Mouse (Mus musculus) liver, embryonic 11.5 days (tissue): ENCODE data around the gene Fam104a. TPM values are rescaled to one million over a fixed set of nuclear protein-coding genes. Genes with fewer than 3 reads are reported as not detected.

Experiments
- ATAC-seq: fragments of 200-750 bp; cut with Nextera tagmentation; replicated peaks from 2 replicates; pipeline ENCODE4 v1.8.0; 2017; ENCODE audit warnings: moderate number of reproducible peaks, mild to moderate bottlenecking, moderate TSS enrichment, moderate library complexity; ENCODE audit not compliant: low FRiP score
- DNase-seq: peaks from one replicate; pipeline ENCODE4 v3.0.0-alpha.2; 2017; ENCODE audit warnings: low spot score
- H3K27ac ChIP-seq: fragments of 300-500 bp; sonication (generic); 2 replicates; pipeline ENCODE4 v1.5.1; 2014; ENCODE audit warnings: mild to moderate bottlenecking, low read depth, low read length, control low read depth
- H3K27me3 ChIP-seq: fragments of 300-500 bp; sonication (generic); replicated peaks from 2 replicates; pipeline ENCODE4 v1.6.1; 2014; ENCODE audit warnings: low read length, mixed read lengths; ENCODE audit not compliant: control insufficient read depth, insufficient read depth
- H3K36me3 ChIP-seq: fragments of 300-500 bp; sonication (generic); 2 replicates; pipeline ENCODE4 v1.6.1; 2014; ENCODE audit warnings: mild to moderate bottlenecking, low read length, moderate library complexity, mixed read lengths; ENCODE audit not compliant: control insufficient read depth, insufficient read depth
- H3K4me1 ChIP-seq: fragments of 300-500 bp; sonication (generic); replicated peaks from 2 replicates; pipeline ENCODE4 v1.6.1; 2014; ENCODE audit warnings: low read length, mixed read lengths; ENCODE audit not compliant: control insufficient read depth, insufficient read depth
- H3K4me2 ChIP-seq: fragments of 300-500 bp; sonication (generic); 2 replicates; pipeline ENCODE4 v1.6.1; 2014; ENCODE audit warnings: mild to moderate bottlenecking, control low read depth, moderate library complexity
- H3K4me3 ChIP-seq: fragments of 300-500 bp; sonication (generic); 2 replicates; pipeline ENCODE4 v1.5.1; 2014; ENCODE audit warnings: low read depth, low read length, control low read depth
- H3K9ac ChIP-seq: fragments of 300-500 bp; sonication (generic); 2 replicates; pipeline ENCODE4 v1.6.1; 2014; ENCODE audit warnings: low read depth, low read length, control low read depth
- H3K9me3 ChIP-seq: fragments of 300-500 bp; sonication (generic); 2 replicates; pipeline ENCODE4 v1.6.1; 2016; ENCODE audit warnings: low read length, inconsistent platforms, mixed read lengths; ENCODE audit not compliant: control insufficient read depth
- WGBS: fragments of 180-500 bp; shearing (Covaris S2); extraction: QIAGEN DNeasy Blood & Tissue Kit; methylation state at CpG from one replicate; pipeline ENCODE4 v1.1.7; 2014; 5-methylcytosine and 5-hydroxymethylcytosine counted together
- polyA plus RNA-seq: library from polyadenylated mRNA; unstranded; fragments of >200 nt; fragmentation: Nextera tagmentation; extraction: Ambion mirVana; gene quantifications from 2 replicates; pipeline ENCODE4 v1.2.1, GENCODE M21; 2014

Fam104a gene
- polyA plus RNA-seq, 1 experiment from 2014 or later = 62.3 TPM

DNA sequence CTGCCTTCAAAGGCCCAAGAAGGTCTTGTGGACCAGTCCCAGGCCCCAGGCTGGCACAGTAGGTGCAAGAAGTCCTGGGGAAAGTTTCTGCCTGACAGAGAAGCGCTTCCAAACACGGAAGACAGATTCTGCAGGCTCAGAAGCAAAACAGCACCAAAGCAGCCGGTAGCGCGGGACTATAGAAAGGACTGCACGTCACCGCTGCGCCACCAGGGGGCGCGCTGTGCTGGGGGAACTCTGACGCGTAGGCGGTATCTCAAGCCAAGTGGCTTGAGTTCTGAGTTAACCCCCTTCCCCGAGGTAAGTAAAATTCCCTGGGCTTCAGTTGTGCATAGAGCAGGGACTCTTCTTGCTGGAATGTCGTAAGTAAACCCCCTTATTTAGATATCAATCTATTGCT, 35.8 kb downstream of the Fam104a start:
- no peak overlapping the region for H3K4me3 ChIP-seq
- DNase-seq (peak; percentile 82), ATAC-seq (no peak)
- whole genome bisulfite sequencing = 3% methylated on average over 15 of the region's 15 CpGs
- H3K9ac ChIP-seq = peak overlapping the region; percentile 23; the same call in 1 of the 2 replicates
- H3K4me1 ChIP-seq = peaks cover 23% of the 10 kb centered on the region
- no peaks in the 10 kb centered on the region for H3K27me3 ChIP-seq
- H3K27ac ChIP-seq = no peak overlapping the region
- H3K9me3 ChIP-seq = no peaks in the 10 kb centered on the region
- H3K36me3 ChIP-seq = peaks cover 6% of the 10 kb centered on the region
- peak overlapping the region; percentile 43 for H3K4me2 ChIP-seq

DNA sequence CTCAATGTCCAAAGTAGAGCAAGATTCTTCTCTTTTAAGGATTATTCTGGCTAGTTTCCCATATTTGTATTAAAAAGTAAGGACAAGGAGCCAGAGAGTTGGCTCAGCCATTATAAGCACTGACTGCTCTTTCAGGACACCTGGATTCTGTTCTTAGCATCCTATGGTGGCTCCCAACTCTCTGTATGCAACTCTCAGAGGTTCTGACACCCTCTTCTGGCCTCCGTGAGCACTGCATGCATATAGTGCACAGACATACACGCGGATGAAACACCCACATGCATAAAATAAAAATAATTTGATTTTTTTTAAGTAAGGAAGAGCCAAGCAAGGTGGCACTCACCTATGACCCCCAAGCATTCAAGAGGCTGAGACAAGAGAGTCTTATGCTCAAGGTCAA, 38.8 kb downstream of the Fam104a start:
- DNase-seq (no peak), ATAC-seq (no peak)
- Histone ChIP-seq H3K9me3 (no peaks in the 10 kb centered on the region), H3K27ac (no peak overlapping the region), H3K27me3 (no peaks in the 10 kb centered on the region), H3K4me3 (no peak overlapping the region), H3K4me2 (no peak overlapping the region), H3K4me1 (peaks cover 6% of the 10 kb centered on the region), H3K36me3 (no peaks in the 10 kb centered on the region), H3K9ac (no peak overlapping the region)
- WGBS = 79% methylated on average over 3 of the region's 3 CpGs

DNA sequence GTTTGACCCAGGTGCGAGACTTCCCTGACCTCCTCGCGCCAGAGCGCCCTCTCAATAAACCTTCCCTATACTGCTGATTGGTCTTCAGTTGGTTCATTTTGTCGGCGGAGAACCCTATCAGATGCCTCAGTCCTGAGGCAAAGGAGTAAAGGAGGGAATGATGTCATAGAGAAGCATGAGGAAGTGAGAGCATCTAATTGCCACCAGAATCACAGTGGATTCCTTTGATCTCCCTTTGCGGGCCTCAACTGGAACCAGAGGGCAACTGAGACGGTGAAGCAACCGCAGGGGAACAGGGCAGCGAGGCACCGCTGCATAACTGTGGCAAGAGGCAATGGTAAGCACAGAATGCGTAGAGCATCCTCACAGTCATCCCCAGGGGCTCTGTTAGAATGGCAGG, 45.3 kb downstream of the Fam104a start:
- Histone ChIP-seq H3K4me1 (no peaks in the 10 kb centered on the region), H3K27ac (no peak overlapping the region), H3K9me3 (no peaks in the 10 kb centered on the region), H3K4me3 (no peak overlapping the region), H3K4me2 (no peak overlapping the region), H3K36me3 (no peaks in the 10 kb centered on the region), H3K27me3 (no peaks in the 10 kb centered on the region), H3K9ac (no peak overlapping the region)
- DNase-seq (no peak), ATAC-seq (no peak)
- 85% methylated on average over 12 of the region's 12 CpGs for WGBS

GRCm38 (mm10) chr11:113634699-113635121, 49.2 kb downstream of the Fam104a start:
- Histone ChIP-seq H3K4me3 (no peak overlapping the region), H3K9ac (no peak overlapping the region), H3K4me1 (no peaks in the 10 kb centered on the region), H3K4me2 (no peak overlapping the region), H3K36me3 (no peaks in the 10 kb centered on the region), H3K27ac (no peak overlapping the region), H3K9me3 (no peaks in the 10 kb centered on the region), H3K27me3 (no peaks in the 10 kb centered on the region)
- 71% methylated on average over 10 of the region's 10 CpGs for WGBS
- no peak for ATAC-seq
- DNase-seq = no peak

DNA sequence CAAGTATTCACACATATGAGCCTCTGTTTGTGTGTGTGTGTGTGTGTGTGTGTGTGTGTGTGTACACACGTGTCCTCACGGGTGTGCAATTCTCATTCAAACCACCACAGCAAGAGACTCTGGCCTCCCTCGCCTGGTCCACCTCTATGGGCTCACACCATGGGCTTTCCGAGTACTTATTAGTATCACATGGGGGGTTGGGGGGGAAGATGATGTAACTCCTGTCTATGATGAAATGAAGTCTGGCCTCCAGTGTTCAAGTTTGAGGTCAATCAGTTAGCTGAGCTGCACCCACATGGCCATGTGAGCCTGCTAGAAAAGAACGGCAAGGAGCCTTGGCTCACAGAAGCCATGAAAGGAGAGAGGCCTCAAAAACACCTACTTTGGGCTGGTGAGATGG, 50.6 kb downstream of the Fam104a start:
- DNase-seq (no peak), ATAC-seq (no peak)
- WGBS = 80% methylated on average over 5 of the region's 5 CpGs
- no peak overlapping the region for H3K27ac ChIP-seq
- H3K4me2 ChIP-seq = no peak overlapping the region
- H3K4me3 ChIP-seq = no peak overlapping the region
- no peaks in the 10 kb centered on the region for H3K9me3 ChIP-seq
- no peaks in the 10 kb centered on the region for H3K36me3 ChIP-seq
- H3K4me1 ChIP-seq = no peaks in the 10 kb centered on the region
- H3K27me3 ChIP-seq = no peaks in the 10 kb centered on the region
- no peak overlapping the region for H3K9ac ChIP-seq

GRCm38 (mm10) chr11:113632303-113632702, 51.7 kb downstream of the Fam104a start:
- WGBS = 69% methylated on average over 7 of the region's 7 CpGs
- H3K27ac ChIP-seq = peak overlapping the region; percentile 43; the same call in 1 of the 2 replicates
- no peaks in the 10 kb centered on the region for H3K36me3 ChIP-seq
- H3K4me3 ChIP-seq = no peak overlapping the region
- H3K4me1 ChIP-seq = no peaks in the 10 kb centered on the region
- peak; percentile 20; the same call in 1 of the 2 replicates for ATAC-seq
- no peaks in the 10 kb centered on the region for H3K9me3 ChIP-seq
- no peak overlapping the region for H3K9ac ChIP-seq
- DNase-seq = no peak
- H3K4me2 ChIP-seq = no peak overlapping the region
- no peaks in the 10 kb centered on the region for H3K27me3 ChIP-seq

DNA sequence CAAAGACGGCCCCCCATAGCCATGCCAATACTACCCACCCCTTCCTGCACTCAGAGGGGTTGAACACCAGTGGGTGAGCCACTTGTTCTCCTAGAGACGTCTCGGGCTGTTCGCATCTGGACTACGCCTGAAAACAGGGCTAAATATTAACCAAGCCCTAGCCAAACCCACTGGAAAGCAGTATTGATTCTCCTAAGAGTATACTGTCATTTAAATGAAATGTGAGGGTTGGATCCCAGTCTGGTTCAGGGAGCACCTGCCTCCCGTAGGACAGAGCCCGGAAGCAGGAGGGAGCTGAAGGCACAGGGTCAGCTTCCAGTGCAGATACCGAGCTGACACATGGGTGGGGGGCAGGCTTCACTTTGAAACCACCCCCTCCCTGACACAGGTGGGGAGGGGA, 52.1 kb downstream of the Fam104a start:
- Histone ChIP-seq H3K9ac (no peak overlapping the region), H3K9me3 (no peaks in the 10 kb centered on the region), H3K4me1 (no peaks in the 10 kb centered on the region), H3K4me2 (no peak overlapping the region), H3K4me3 (no peak overlapping the region), H3K27ac (peak overlapping the region; percentile 43; the same call in 1 of the 2 replicates), H3K27me3 (no peaks in the 10 kb centered on the region), H3K36me3 (no peaks in the 10 kb centered on the region)
- ATAC-seq = peak; percentile 67
- DNase-seq = no peak
- WGBS = 66% methylated on average over 8 of the region's 8 CpGs

GRCm38 (mm10) chr11:113631302-113631701, 52.7 kb downstream of the Fam104a start:
- no peaks in the 10 kb centered on the region for H3K4me1 ChIP-seq
- no peak overlapping the region for H3K9ac ChIP-seq
- no peak overlapping the region for H3K27ac ChIP-seq
- H3K4me3 ChIP-seq = no peak overlapping the region
- DNase-seq (no peak), ATAC-seq (peak; percentile 23; the same call in 1 of the 2 replicates)
- no peaks in the 10 kb centered on the region for H3K9me3 ChIP-seq
- no peak overlapping the region for H3K4me2 ChIP-seq
- H3K27me3 ChIP-seq = no peaks in the 10 kb centered on the region
- H3K36me3 ChIP-seq = no peaks in the 10 kb centered on the region
- 65% methylated on average over 8 of the region's 8 CpGs for WGBS

GRCm38 (mm10) chr11:113630642-113631041, 53.3 kb downstream of the Fam104a start:
- Histone ChIP-seq H3K4me3 (no peak overlapping the region), H3K27ac (no peak overlapping the region), H3K9ac (no peak overlapping the region), H3K36me3 (no peaks in the 10 kb centered on the region), H3K4me1 (no peaks in the 10 kb centered on the region), H3K4me2 (no peak overlapping the region), H3K9me3 (no peaks in the 10 kb centered on the region), H3K27me3 (no peaks in the 10 kb centered on the region)
- ATAC-seq (no peak), DNase-seq (no peak)
- 54% methylated on average over 7 of the region's 7 CpGs for WGBS
